Mouse (Mus musculus): ENCODE data around the gene Hinfp.

DNA sequence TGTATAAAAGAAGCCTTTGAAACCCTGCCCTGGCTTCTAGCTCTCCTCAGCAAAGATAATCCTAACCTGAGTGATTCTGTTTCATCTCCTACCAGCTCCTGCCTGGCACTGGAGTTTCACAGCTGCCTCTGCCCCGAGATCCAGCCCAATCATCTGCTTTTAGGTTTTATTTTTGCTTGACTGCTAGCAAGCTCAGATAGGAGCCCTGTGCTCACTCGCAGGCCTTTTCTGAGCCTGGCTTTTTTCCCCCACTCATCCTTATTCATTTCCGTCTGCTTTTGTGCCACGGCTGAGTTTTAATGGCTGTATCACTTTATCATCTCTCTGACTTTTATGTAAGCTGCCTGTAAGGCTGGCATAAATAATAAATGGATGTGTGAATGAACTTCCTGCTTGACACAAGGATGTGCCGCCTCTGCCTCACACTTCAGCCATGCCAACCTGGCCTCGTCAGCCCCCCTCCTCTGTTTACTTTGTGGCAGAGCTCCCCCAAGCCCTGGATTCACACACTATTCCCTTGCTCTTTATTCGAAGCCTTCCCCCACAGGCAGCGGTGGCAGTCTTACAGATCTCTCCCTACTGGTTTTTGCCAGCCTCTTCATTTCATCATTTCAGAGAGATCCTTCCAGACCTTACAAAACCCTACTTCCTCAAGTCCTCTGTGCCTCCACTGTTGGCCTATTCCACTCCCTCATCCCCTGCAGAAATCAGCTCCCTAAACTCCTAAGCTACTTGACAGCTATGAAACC lies 38.8 kb downstream of the Hinfp start:
- TF ChIP-seq POLR2A (IDR thresholded peaks at IDR 0.05; ENCODE audit: low read depth, low read length) (no peak), CTCF (IDR thresholded peaks at IDR 0.05; ENCODE audit: borderline replicate concordance, insufficient read depth, low read length) (no peak)
